Mouse (Mus musculus) forebrain, embryonic 10.5 days (tissue): ENCODE data around the gene Serpinh1. TPM values are rescaled to one million over a fixed set of nuclear protein-coding genes. Genes with fewer than 3 reads are reported as not detected.
"Not testable (repeated sequence)": the region's sequence is repeated elsewhere in the genome, so short reads cannot be mapped to it uniquely, and the experiment has no call there.

ENCODE experiments used
- DNase-seq: peaks from one replicate; pipeline ENCODE4 v3.0.0-alpha.2; 2017; ENCODE audit warnings: low spot score; ENCODE audit errors: extremely low spot score
- H3K27ac ChIP-seq: fragments of 300-500 bp; sonication (generic); 2 replicates; pipeline ENCODE4 v1.5.1; 2016; ENCODE audit warnings: mild to moderate bottlenecking
- H3K27me3 ChIP-seq: fragments of 300-500 bp; sonication (generic); 2 replicates; pipeline ENCODE4 v1.6.1; 2016; ENCODE audit warnings: mild to moderate bottlenecking; ENCODE audit not compliant: poor library complexity, severe bottlenecking
- H3K36me3 ChIP-seq: fragments of 300-500 bp; sonication (generic); replicated peaks from 2 replicates; pipeline ENCODE4 v1.6.1; 2016; ENCODE audit warnings: mild to moderate bottlenecking, moderate library complexity
- H3K4me1 ChIP-seq: fragments of 300-500 bp; sonication (generic); 2 replicates; pipeline ENCODE4 v1.6.1; 2016
- H3K4me3 ChIP-seq: fragments of 300-500 bp; sonication (generic); 2 replicates; pipeline ENCODE4 v1.5.1; 2016; ENCODE audit warnings: mild to moderate bottlenecking, moderate library complexity
- H3K9me3 ChIP-seq: fragments of 300-500 bp; sonication (generic); 2 replicates; pipeline ENCODE4 v1.6.1; 2016; ENCODE audit warnings: mild to moderate bottlenecking, moderate library complexity
- WGBS: fragments of 180-500 bp; shearing (Covaris S2); methylation state at CpG from one replicate; pipeline ENCODE4 v1.1.7; 2016; 5-methylcytosine and 5-hydroxymethylcytosine counted together
- polyA plus RNA-seq: library from polyadenylated mRNA; unstranded; fragments of >200 nt; fragmentation: Nextera tagmentation; extraction: Ambion mirVana; gene quantifications from 2 replicates; pipeline ENCODE4 v1.2.1, GENCODE M21; 2016

The Serpinh1 gene
- polyA plus RNA-seq, 1 experiment from 2014 or later = 825 TPM

GRCm38 (mm10) chr7:99384101-99384611 lies 31.1 kb upstream of the Serpinh1 start:
- no peaks in the 10 kb centered on the region for H3K9me3 ChIP-seq
- WGBS = 33% methylated on average over 4 of the region's 4 CpGs
- peaks cover 28% of the 10 kb centered on the region for H3K27me3 ChIP-seq
- H3K4me1 ChIP-seq = peaks cover 90% of the 10 kb centered on the region
- peak overlapping the region; percentile 98 for H3K27ac ChIP-seq
- DNase-seq = no peak
- peaks cover 18% of the 10 kb centered on the region for H3K36me3 ChIP-seq
- peak overlapping the region; percentile 74 for H3K4me3 ChIP-seq

- Histone ChIP-seq H3K4me3 (peak overlapping the region; percentile 74), H3K36me3 (peaks cover 9% of the 10 kb centered on the region), H3K9me3 (no peaks in the 10 kb centered on the region), H3K27me3 (peaks cover 28% of the 10 kb centered on the region), H3K4me1 (peaks cover 90% of the 10 kb centered on the region), H3K27ac (peak overlapping the region; percentile 98)
- whole genome bisulfite sequencing = 59% methylated on average over 5 of the region's 5 CpGs
- DNase-seq = no peak
Observed at GRCm38 (mm10) chr7:99383246-99383645, 30.2 kb upstream of the Serpinh1 start.

GRCm38 (mm10) chr7:99382088-99383000 lies 29.3 kb upstream of the Serpinh1 start:
- Histone ChIP-seq H3K4me1 (peaks cover 82% of the 10 kb centered on the region), H3K36me3 (peaks cover 3% of the 10 kb centered on the region), H3K9me3 (no peaks in the 10 kb centered on the region), H3K27me3 (peaks cover 28% of the 10 kb centered on the region), H3K4me3 (peak overlapping the region; percentile 74), H3K27ac (peak overlapping the region; percentile 98)
- no peak for DNase-seq
- WGBS = 11% methylated on average over 30 of the region's 30 CpGs

GRCm38 (mm10) chr7:99381214-99382087 lies 28.4 kb upstream of the Serpinh1 start, which contains the start of gene Gdpd5:
Gene Gdpd5, plus strand, starts transcription at chr7:99381414.
- Histone ChIP-seq H3K27ac (peak within 1 kb of the TSS; percentile 98), H3K36me3 (no peaks in the 10 kb centered on the region), H3K4me1 (peaks cover 79% of the 10 kb centered on the region), H3K4me3 (peak within 1 kb of the TSS; percentile 74), H3K9me3 (no peaks in the 10 kb centered on the region), H3K27me3 (peaks cover 28% of the 10 kb centered on the region)
- DNase-seq = peak; percentile 99
- WGBS = under 1% methylated on average over 72 of the region's 73 CpGs

- H3K4me1 ChIP-seq = peaks cover 71% of the 10 kb centered on the region
- H3K27me3 ChIP-seq = peaks cover 28% of the 10 kb centered on the region
- peak overlapping the region; percentile 74 for H3K4me3 ChIP-seq
- peak; percentile 75 for DNase-seq
- peak overlapping the region; percentile 98 for H3K27ac ChIP-seq
- under 1% methylated on average over 24 of the region's 24 CpGs for WGBS
- H3K36me3 ChIP-seq = no peaks in the 10 kb centered on the region
- no peaks in the 10 kb centered on the region for H3K9me3 ChIP-seq
Observed at GRCm38 (mm10) chr7:99380491-99381213, 27.6 kb upstream of the Serpinh1 start.

- H3K4me1 ChIP-seq = peaks cover 57% of the 10 kb centered on the region
- no peaks in the 10 kb centered on the region for H3K9me3 ChIP-seq
- H3K36me3 ChIP-seq = no peaks in the 10 kb centered on the region
- peaks cover 19% of the 10 kb centered on the region for H3K27me3 ChIP-seq
- H3K4me3 ChIP-seq = no peak overlapping the region
- DNase-seq = no peak
- H3K27ac ChIP-seq = no peak overlapping the region
- WGBS = 68% methylated on average over 8 of the region's 8 CpGs
Observed at GRCm38 (mm10) chr7:99378870-99379269, 25.8 kb upstream of the Serpinh1 start.

GRCm38 (mm10) chr7:99375455-99375854 lies 22.4 kb upstream of the Serpinh1 start:
- no peak for DNase-seq
- Histone ChIP-seq H3K9me3 (no peaks in the 10 kb centered on the region), H3K27ac (no peak overlapping the region), H3K4me3 (no peak overlapping the region), H3K4me1 (peaks cover 23% of the 10 kb centered on the region), H3K36me3 (no peaks in the 10 kb centered on the region), H3K27me3 (no peaks in the 10 kb centered on the region; the same call in 1 of the 2 replicates)
- WGBS = 7% methylated on average over 4 of the region's 4 CpGs

GRCm38 (mm10) chr7:99374325-99374724 lies 21.3 kb upstream of the Serpinh1 start:
- not testable (repeated sequence) for H3K9me3 ChIP-seq, H3K4me3 ChIP-seq, DNase-seq, H3K36me3 ChIP-seq, H3K27me3 ChIP-seq, H3K27ac ChIP-seq
- 57% methylated on average over 3 of the region's 3 CpGs for WGBS
- H3K4me1 ChIP-seq = peaks cover 11% of the 10 kb centered on the region

- Histone ChIP-seq H3K4me3 (no peak overlapping the region), H3K27ac (no peak overlapping the region)
Observed at GRCm38 (mm10) chr7:99366716-99367115, 13.7 kb upstream of the Serpinh1 start.

GRCm38 (mm10) chr7:99365069-99365468 lies 12.0 kb upstream of the Serpinh1 start:
- Histone ChIP-seq H3K9me3 (peaks cover 5% of the 10 kb centered on the region), H3K36me3 (no peaks in the 10 kb centered on the region), H3K4me3 (no peak overlapping the region), H3K27ac (peak overlapping the region; percentile 35; the same call in 1 of the 2 replicates), H3K27me3 (no peaks in the 10 kb centered on the region), H3K4me1 (peaks cover 34% of the 10 kb centered on the region)
- peak; percentile 78 for DNase-seq
- WGBS = under 1% methylated on average over 5 of the region's 5 CpGs

More at GRCm38 (mm10) chr7:99366716-99367115, 13.7 kb upstream of the Serpinh1 start:
- Histone ChIP-seq H3K36me3 (no peaks in the 10 kb centered on the region), H3K27me3 (no peaks in the 10 kb centered on the region), H3K4me1 (peaks cover 17% of the 10 kb centered on the region), H3K9me3 (peaks cover 5% of the 10 kb centered on the region)
- DNase-seq = no peak
- 82% methylated on average over 6 of the region's 6 CpGs for WGBS

- Histone ChIP-seq H3K27ac (peak overlapping the region; percentile 57), H3K9me3 (peaks cover 5% of the 10 kb centered on the region), H3K4me1 (peaks cover 50% of the 10 kb centered on the region), H3K36me3 (no peaks in the 10 kb centered on the region), H3K4me3 (no peak overlapping the region), H3K27me3 (no peaks in the 10 kb centered on the region)
- WGBS = 86% methylated on average over 2 of the region's 2 CpGs
- DNase-seq = no peak
Observed at GRCm38 (mm10) chr7:99362137-99362536, 9.1 kb upstream of the Serpinh1 start.
